Mouse (Mus musculus) kidney, embryonic 15.5 days (tissue): Measurements from ENCODE around the gene Zdhhc17. TPM values are rescaled to one million over a fixed set of nuclear protein-coding genes. Genes with fewer than 3 reads are reported as not detected.

Source experiments
- ATAC-seq: fragments of 200-750 bp; cut with Nextera tagmentation; replicated peaks from 2 replicates; pipeline ENCODE4 v1.8.0; 2017; ENCODE audit warnings: moderate TSS enrichment; ENCODE audit not compliant: low FRiP score
- H3K27ac ChIP-seq: fragments of 300-500 bp; sonication (generic); 2 replicates; pipeline ENCODE4 v1.5.1; 2015; ENCODE audit warnings: mild to moderate bottlenecking, inconsistent platforms
- H3K27me3 ChIP-seq: fragments of 300-500 bp; sonication (generic); 2 replicates; pipeline ENCODE4 v1.6.1; 2015; ENCODE audit warnings: inconsistent platforms
- H3K36me3 ChIP-seq: fragments of 300-500 bp; sonication (generic); 2 replicates; pipeline ENCODE4 v1.6.1; 2015; ENCODE audit warnings: inconsistent platforms
- H3K4me1 ChIP-seq: fragments of 300-500 bp; sonication (generic); 2 replicates; pipeline ENCODE4 v1.6.1; 2015; ENCODE audit warnings: inconsistent platforms
- H3K4me2 ChIP-seq: fragments of 300-500 bp; sonication (generic); 2 replicates; pipeline ENCODE4 v1.6.1; 2015; ENCODE audit warnings: moderate library complexity, mild to moderate bottlenecking, inconsistent platforms
- H3K4me3 ChIP-seq: fragments of 300-500 bp; sonication (generic); replicated peaks from 2 replicates; pipeline ENCODE4 v1.5.1; 2015; ENCODE audit warnings: mild to moderate bottlenecking, inconsistent platforms
- H3K9ac ChIP-seq: fragments of 300-500 bp; sonication (generic); 2 replicates; pipeline ENCODE4 v1.6.1; 2015; ENCODE audit warnings: mild to moderate bottlenecking, inconsistent platforms
- H3K9me3 ChIP-seq: fragments of 300-500 bp; sonication (generic); replicated peaks from 2 replicates; pipeline ENCODE4 v1.6.1; 2016; ENCODE audit warnings: inconsistent platforms
- WGBS: fragments of 180-500 bp; shearing (Covaris S2); methylation state at CpG from one replicate; pipeline ENCODE4 v1.1.7; 2015; ENCODE audit warnings: mixed read lengths; 5-methylcytosine and 5-hydroxymethylcytosine counted together
- polyA plus RNA-seq: library from polyadenylated mRNA; unstranded; fragments of >200 nt; fragmentation: Nextera tagmentation; extraction: Ambion mirVana; gene quantifications from 2 replicates; pipeline ENCODE4 v1.2.1, GENCODE M21; 2015

The Zdhhc17 gene
- polyA plus RNA-seq, 1 experiment from 2014 or later: 24.7 TPM

DNA sequence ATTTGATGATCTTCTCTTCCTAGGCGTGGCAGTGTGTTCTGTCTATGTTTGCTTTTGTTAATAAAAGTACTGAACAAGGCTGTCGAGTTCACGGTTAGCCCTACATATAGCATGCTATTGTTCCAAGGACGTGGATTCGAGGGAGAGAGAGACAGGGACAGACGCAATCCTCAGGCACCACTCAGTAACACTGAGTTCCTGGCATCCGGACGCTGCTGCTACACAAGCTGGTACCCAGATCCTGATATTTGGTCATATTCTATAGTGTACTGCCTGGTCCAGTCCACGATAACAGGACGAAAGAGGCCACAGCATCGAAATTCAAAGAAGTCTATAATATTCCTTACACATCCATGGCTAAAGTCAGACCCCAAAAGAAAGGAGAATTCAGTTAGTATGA lies 65.8 kb downstream of the Zdhhc17 start:
- WGBS: 95% methylated on average over 11 of the region's 11 CpGs
- H3K4me2 ChIP-seq: no peak overlapping the region
- 0 out of 2 replicates have a peak, but pooled peaks cover under 1% of the 10 kb centered on the region for H3K4me1 ChIP-seq
- peaks cover 62% of the 10 kb centered on the region for H3K36me3 ChIP-seq
- H3K4me3 ChIP-seq: no peak overlapping the region
- H3K27me3 ChIP-seq: no peaks in the 10 kb centered on the region
- no peaks in the 10 kb centered on the region for H3K9me3 ChIP-seq
- ATAC-seq: no peak
- no peak overlapping the region for H3K9ac ChIP-seq
- no peak overlapping the region for H3K27ac ChIP-seq

DNA sequence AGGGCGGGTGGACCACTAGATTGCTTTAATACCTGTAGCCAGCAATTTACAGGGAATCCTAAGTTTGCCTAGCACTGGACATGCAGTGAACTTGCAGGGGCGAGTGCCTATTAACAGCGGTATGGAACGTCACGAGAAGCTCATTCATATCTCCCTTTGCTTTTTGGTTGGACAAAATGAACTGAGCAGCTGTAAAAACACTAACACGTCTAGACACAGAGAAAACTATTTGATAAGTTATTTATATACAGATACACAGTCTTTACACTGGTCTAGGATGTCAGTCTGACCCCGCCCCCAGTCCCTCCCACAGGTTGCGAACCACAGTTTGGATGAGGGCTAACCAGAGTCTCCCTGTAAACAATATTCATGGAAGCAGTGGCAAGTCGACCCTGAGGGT lies 67.1 kb downstream of the Zdhhc17 start:
- no peaks in the 10 kb centered on the region for H3K27me3 ChIP-seq
- H3K27ac ChIP-seq: no peak overlapping the region
- 77% methylated on average over 9 of the region's 9 CpGs for WGBS
- 0 out of 2 replicates have a peak, but pooled peaks cover 2% of the 10 kb centered on the region for H3K4me1 ChIP-seq
- peaks cover 75% of the 10 kb centered on the region for H3K36me3 ChIP-seq
- no peaks in the 10 kb centered on the region for H3K9me3 ChIP-seq
- no peak overlapping the region for H3K4me2 ChIP-seq
- no peak overlapping the region for H3K4me3 ChIP-seq
- H3K9ac ChIP-seq: no peak overlapping the region
- ATAC-seq: no peak

DNA sequence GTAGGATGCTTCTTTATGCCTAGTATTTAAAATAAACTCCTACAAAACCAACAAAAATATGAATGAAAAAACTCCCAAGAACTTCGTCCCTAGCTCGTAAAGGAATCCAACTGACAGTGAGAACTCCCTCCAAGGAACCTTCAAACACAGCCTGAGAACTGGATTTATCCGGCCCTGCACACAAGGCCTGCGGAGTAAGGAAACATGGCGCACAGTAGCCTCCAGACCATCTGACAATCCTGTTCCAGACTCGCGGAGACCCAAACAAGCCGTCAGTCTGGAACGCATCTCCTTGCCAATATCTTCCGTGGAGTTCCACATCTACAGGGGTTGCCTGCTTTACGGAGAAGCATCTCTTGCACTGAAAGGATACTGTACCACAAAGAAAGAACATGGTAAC lies 68.0 kb downstream of the Zdhhc17 start:
- no peaks in the 10 kb centered on the region for H3K9me3 ChIP-seq
- 93% methylated on average over 11 of the region's 11 CpGs for WGBS
- H3K36me3 ChIP-seq: peaks cover 77% of the 10 kb centered on the region
- no peak overlapping the region for H3K4me2 ChIP-seq
- no peak for ATAC-seq
- H3K4me3 ChIP-seq: no peak overlapping the region
- no peaks in the 10 kb centered on the region for H3K27me3 ChIP-seq
- H3K27ac ChIP-seq: no peak overlapping the region
- no peak overlapping the region for H3K9ac ChIP-seq
- 0 out of 2 replicates have a peak, but pooled peaks cover 2% of the 10 kb centered on the region for H3K4me1 ChIP-seq

DNA sequence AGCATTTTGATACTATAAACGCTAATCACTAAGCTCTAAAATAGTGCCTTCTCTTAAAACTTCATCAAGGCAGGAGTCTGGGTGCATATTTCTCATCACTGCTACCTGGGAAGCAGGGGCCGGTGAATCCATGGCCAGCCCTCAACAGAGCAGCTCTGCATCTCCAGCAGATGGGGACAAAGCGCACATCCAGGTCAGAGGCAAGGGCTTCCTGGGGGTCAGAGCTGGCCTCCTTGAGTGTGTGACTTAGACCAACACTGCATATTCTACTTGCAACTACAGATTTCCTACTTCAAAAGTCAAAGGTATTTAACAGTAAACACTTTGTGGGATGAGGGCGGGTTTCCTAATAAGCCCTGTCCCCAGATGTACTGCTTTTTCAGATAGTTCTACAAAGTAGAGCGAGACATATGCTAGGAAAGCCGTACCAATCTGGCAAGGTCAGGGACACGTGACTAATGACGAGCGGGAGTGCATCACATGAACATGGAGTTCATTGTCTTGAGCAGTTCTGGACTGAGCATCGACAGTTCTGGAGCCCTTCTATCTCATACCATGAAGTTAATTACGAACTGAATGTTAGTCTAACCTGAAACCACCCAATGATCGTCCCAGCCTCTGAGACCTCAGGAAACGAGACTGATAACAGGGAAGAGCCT lies 69.1 kb downstream of the Zdhhc17 start:
- Histone ChIP-seq H3K36me3 (peaks cover 77% of the 10 kb centered on the region), H3K27ac (no peak overlapping the region; the same call in 1 of the 2 replicates), H3K4me1 (0 out of 2 replicates have a peak, but pooled peaks cover 2% of the 10 kb centered on the region), H3K4me3 (no peak overlapping the region), H3K9ac (no peak overlapping the region), H3K4me2 (no peak overlapping the region), H3K27me3 (no peaks in the 10 kb centered on the region), H3K9me3 (no peaks in the 10 kb centered on the region)
- WGBS: 85% methylated on average over 13 of the region's 13 CpGs
- peak; percentile 44; the same call in 1 of the 2 replicates for ATAC-seq

DNA sequence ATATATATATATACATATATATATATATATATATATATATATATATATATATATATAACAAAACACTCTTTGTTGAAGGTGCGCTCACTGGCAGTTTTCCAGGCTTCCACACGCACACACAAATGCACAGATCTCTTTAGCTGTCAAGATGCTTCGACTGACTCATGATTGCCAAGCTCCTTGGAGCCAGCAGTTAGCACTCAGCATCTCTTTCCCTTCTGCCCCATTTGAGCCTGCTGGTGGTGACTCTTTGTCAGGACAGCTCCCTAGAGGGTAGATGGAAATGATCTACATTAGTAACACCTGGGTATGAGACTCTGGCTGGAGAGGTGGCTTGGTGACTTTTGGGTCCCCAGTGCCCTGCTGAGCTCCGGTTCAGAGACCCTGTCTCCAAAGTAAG lies 70.2 kb downstream of the Zdhhc17 start:
- H3K27ac ChIP-seq: no peak overlapping the region
- peaks cover 77% of the 10 kb centered on the region for H3K36me3 ChIP-seq
- 81% methylated on average over 4 of the region's 4 CpGs for WGBS
- H3K4me3 ChIP-seq: no peak overlapping the region
- no peak overlapping the region for H3K4me2 ChIP-seq
- ATAC-seq: no peak
- H3K4me1 ChIP-seq: 0 out of 2 replicates have a peak, but pooled peaks cover 2% of the 10 kb centered on the region
- H3K27me3 ChIP-seq: no peaks in the 10 kb centered on the region
- H3K9ac ChIP-seq: no peak overlapping the region
- H3K9me3 ChIP-seq: no peaks in the 10 kb centered on the region

DNA sequence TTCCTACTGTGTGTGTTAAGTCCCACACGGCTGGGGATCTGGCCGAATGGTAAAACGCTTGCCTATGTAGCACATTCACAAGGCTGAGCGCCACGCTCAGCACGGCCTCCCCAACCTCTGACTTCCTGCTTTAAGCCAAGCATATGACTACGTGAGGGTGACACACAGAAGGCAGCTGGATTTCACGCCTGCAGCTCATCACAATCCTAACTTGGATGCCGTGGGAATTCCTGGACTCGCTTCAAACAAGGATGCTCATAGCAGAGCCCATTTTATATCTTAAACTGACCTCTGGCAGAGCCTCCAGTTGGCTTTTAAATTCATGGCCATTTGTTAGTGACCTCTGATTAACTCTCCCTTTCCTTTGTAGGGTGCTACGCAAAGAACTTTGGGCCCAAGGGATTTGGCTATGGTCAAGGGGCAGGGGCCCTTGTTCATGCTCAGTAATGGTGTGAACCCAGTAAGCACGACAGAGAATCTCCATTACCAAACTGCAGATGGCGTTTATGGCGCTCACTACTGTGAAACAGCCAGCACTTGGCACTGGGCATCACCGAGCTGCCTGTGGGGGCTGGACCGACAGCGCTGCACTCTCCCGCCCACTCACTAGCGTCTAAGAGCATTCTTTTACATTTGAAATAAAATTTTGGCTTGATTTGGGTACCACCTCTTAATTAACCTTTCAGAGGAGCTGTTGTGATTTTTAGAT lies 70.9 kb downstream of the Zdhhc17 start:
- no peak overlapping the region for H3K4me2 ChIP-seq
- H3K27ac ChIP-seq: no peak overlapping the region
- WGBS: 80% methylated on average over 19 of the region's 19 CpGs
- H3K9me3 ChIP-seq: no peaks in the 10 kb centered on the region
- 0 out of 2 replicates have a peak, but pooled peaks cover 2% of the 10 kb centered on the region for H3K4me1 ChIP-seq
- ATAC-seq: no peak
- no peaks in the 10 kb centered on the region for H3K27me3 ChIP-seq
- peaks cover 75% of the 10 kb centered on the region for H3K36me3 ChIP-seq
- no peak overlapping the region for H3K9ac ChIP-seq
- H3K4me3 ChIP-seq: no peak overlapping the region

DNA sequence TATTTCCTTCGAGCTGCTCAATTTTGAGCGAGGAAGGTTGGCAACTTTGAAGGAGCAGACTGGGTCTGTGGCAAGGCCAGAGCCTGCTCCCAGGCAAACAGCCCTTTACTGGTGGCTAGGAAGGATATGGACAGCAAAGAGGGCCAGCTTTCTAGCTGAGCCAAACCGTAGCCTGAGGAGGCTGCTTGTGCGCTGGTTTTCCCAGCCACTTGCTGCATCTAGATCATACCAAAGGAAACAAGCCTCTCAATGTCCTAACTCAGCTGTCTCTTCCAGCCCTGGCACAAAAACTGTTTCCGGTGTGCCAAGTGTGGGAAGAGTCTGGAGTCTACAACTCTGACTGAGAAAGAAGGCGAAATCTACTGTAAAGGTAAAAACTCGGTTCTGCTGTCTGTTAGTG lies 71.6 kb downstream of the Zdhhc17 start:
- Histone ChIP-seq H3K27ac (no peak overlapping the region), H3K4me1 (0 out of 2 replicates have a peak, but pooled peaks cover 2% of the 10 kb centered on the region), H3K4me2 (no peak overlapping the region), H3K36me3 (peaks cover 71% of the 10 kb centered on the region), H3K27me3 (no peaks in the 10 kb centered on the region), H3K9me3 (no peaks in the 10 kb centered on the region), H3K9ac (no peak overlapping the region), H3K4me3 (no peak overlapping the region)
- 91% methylated on average over 7 of the region's 7 CpGs for WGBS
- no peak for ATAC-seq

DNA sequence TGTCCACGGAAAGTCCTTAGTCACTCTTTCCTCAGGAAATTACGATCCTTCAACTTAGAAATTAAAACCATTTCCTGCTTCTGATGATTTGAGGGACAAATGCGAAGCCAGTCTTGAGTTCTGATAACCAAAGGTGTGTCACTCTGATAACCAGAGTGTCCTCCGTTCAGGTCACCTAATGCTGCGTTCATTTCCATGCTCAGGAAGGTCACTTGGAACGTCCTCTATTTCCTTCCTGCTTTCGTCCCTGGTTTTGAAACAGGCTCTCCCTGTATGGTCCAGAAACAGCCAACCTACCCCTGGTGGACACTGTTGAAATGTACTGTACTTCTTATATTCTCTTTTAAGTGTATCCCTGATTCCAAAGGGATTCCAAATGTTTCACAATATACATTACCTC lies 74.3 kb downstream of the Zdhhc17 start:
- no peak for ATAC-seq
- Histone ChIP-seq H3K9ac (no peak overlapping the region), H3K4me1 (peaks cover 15% of the 10 kb centered on the region), H3K4me2 (no peak overlapping the region), H3K9me3 (no peaks in the 10 kb centered on the region), H3K4me3 (no peak overlapping the region), H3K27ac (no peak overlapping the region), H3K36me3 (peaks cover 56% of the 10 kb centered on the region), H3K27me3 (no peaks in the 10 kb centered on the region)
- 71% methylated on average over 7 of the region's 7 CpGs for WGBS

DNA sequence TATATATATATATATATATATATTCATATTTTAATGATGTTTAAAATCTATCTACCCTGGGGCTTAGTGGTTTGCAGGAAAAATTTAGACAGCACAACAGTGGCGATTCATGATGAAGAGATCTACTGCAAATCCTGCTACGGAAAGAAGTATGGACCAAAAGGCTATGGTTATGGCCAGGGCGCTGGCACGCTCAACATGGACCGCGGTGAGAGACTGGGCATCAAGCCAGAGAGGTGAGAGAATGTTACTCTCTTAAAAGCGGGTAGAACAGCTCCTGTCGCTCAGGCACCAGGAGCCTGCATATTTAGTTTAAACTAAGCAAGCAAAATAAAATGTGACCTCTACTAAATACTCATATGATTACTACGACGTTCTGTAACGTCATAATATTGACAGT lies 74.9 kb downstream of the Zdhhc17 start:
- no peak overlapping the region for H3K4me2 ChIP-seq
- 87% methylated on average over 11 of the region's 11 CpGs for WGBS
- no peaks in the 10 kb centered on the region for H3K27me3 ChIP-seq
- H3K36me3 ChIP-seq: peaks cover 54% of the 10 kb centered on the region
- no peak overlapping the region for H3K4me3 ChIP-seq
- H3K9me3 ChIP-seq: no peaks in the 10 kb centered on the region
- no peak overlapping the region for H3K27ac ChIP-seq
- H3K4me1 ChIP-seq: peaks cover 16% of the 10 kb centered on the region
- no peak overlapping the region for H3K9ac ChIP-seq
- no peak for ATAC-seq

DNA sequence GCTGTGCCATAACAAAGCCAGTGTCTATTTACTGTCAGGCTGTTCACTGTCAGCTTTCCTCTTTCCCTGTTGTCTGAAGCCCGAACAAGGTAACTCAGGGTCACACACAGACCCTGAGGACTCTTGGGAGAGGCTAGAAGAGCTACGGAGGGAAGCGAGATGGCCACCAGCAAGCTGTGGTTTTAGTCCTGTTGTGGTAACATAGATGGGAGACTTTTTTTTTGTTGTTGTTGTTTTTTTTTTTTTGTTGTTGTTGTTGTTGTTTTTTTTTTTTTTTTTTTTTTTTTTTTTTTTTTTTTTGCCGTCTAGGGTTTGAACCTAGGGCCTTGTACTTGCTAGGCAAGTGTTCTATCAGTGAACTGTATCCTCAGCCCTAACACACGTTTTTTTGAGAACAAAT lies 76.4 kb downstream of the Zdhhc17 start:
- Histone ChIP-seq H3K27me3 (no peaks in the 10 kb centered on the region), H3K4me2 (no peak overlapping the region)
- WGBS: 80% methylated on average over 5 of the region's 5 CpGs

DNA sequence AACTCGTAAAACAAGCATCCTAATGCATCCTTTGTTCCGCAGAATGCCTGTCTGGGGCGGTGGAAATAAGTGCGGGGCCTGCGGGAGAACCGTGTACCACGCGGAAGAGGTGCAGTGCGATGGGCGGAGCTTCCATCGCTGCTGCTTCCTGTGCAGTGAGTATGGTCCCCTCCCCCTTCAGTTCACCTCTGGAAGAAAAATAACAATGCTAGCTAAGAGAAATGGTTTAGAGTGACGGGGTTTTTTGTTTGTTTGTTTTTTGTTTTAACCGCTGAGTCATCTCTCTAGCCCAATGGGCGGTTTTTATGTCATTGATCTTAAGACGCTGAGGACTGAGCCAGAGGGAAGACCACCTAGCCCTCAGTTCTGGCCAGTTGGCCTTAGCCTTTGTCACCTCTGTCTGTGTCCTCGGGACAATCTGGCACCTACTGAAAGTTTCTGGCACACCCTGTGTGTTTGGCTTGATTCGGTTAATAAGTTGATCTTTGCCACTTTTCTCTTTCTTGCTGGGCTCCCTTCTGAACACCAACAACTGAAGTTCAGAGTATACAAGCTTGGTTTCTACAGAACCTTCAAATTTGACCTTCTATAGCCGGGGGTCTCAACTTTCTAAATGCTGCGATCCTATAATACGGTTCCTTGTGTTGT lies 77.9 kb downstream of the Zdhhc17 start:
- no peaks in the 10 kb centered on the region for H3K27me3 ChIP-seq
- WGBS: 49% methylated on average over 20 of the region's 20 CpGs
- peak overlapping the region; percentile 50 for H3K4me2 ChIP-seq
- H3K27ac ChIP-seq: peak overlapping the region; percentile 65
- H3K36me3 ChIP-seq: peaks cover 28% of the 10 kb centered on the region
- H3K4me1 ChIP-seq: peaks cover 30% of the 10 kb centered on the region
- no peak overlapping the region for H3K9ac ChIP-seq
- H3K4me3 ChIP-seq: peak overlapping the region; percentile 23
- no peaks in the 10 kb centered on the region for H3K9me3 ChIP-seq
- peak; percentile 68 for ATAC-seq

More for the DNA sequence above, 76.4 kb downstream of the Zdhhc17 start:
- Histone ChIP-seq H3K27ac (no peak overlapping the region), H3K9ac (no peak overlapping the region), H3K4me3 (no peak overlapping the region), H3K4me1 (peaks cover 16% of the 10 kb centered on the region), H3K9me3 (no peaks in the 10 kb centered on the region), H3K36me3 (peaks cover 42% of the 10 kb centered on the region)
- ATAC-seq: no peak
